Mouse (Mus musculus) forebrain, embryonic 13.5 days (tissue): ENCODE results near the gene Psrc1. TPM values are rescaled to one million over a fixed set of nuclear protein-coding genes. Genes with fewer than 3 reads are reported as not detected.
A peak's percentile ranks its signal among the peaks of the same experiment; 100 is the strongest.

Source experiments
- ATAC-seq: fragments of 200-750 bp; cut with Nextera tagmentation; 2 replicates; pipeline ENCODE4 v1.8.0; 2017
- H3K27ac ChIP-seq: fragments of 300-500 bp; sonication (generic); 2 replicates; pipeline ENCODE4 v1.5.1; 2015; ENCODE audit warnings: inconsistent platforms, mild to moderate bottlenecking, moderate library complexity
- H3K27me3 ChIP-seq: fragments of 300-500 bp; sonication (generic); 2 replicates; pipeline ENCODE4 v1.6.1; 2015; ENCODE audit warnings: mild to moderate bottlenecking, inconsistent platforms
- H3K36me3 ChIP-seq: fragments of 300-500 bp; sonication (generic); 2 replicates; pipeline ENCODE4 v1.6.1; 2015; ENCODE audit warnings: mild to moderate bottlenecking, inconsistent platforms; ENCODE audit not compliant: poor library complexity, severe bottlenecking
- H3K4me1 ChIP-seq: fragments of 300-500 bp; sonication (generic); 2 replicates; pipeline ENCODE4 v1.6.1; 2015; ENCODE audit warnings: inconsistent platforms
- H3K4me2 ChIP-seq: fragments of 300-500 bp; sonication (generic); 2 replicates; pipeline ENCODE4 v1.6.1; 2015; ENCODE audit warnings: inconsistent platforms, mild to moderate bottlenecking, moderate library complexity
- H3K4me3 ChIP-seq: fragments of 300-500 bp; sonication (generic); 2 replicates; pipeline ENCODE4 v1.5.1; 2015; ENCODE audit warnings: mild to moderate bottlenecking, inconsistent platforms
- H3K9ac ChIP-seq: fragments of 300-500 bp; sonication (generic); 2 replicates; pipeline ENCODE4 v1.6.1; 2015; ENCODE audit warnings: mild to moderate bottlenecking, inconsistent platforms
- H3K9me3 ChIP-seq: fragments of 300-500 bp; sonication (generic); replicated peaks from 2 replicates; pipeline ENCODE4 v1.6.1; 2016; ENCODE audit warnings: inconsistent platforms
- WGBS: fragments of 180-500 bp; shearing (Covaris S2); methylation state at CpG from one replicate; pipeline ENCODE4 v1.1.7; 2015; 5-methylcytosine and 5-hydroxymethylcytosine counted together
- polyA plus RNA-seq: library from polyadenylated mRNA; unstranded; fragments of >200 nt; fragmentation: Nextera tagmentation; extraction: Ambion mirVana; gene quantifications from 2 replicates; pipeline ENCODE4 v1.2.1, GENCODE M21; 2015

Gene Psrc1
- 68.6 and 68.9 TPM in 2 replicates for polyA plus RNA-seq

GRCm38 (mm10) chr3:108383485-108384354 is at the start of gene Psrc1:
Gene Psrc1 (plus strand): TSS chr3:108383839.
- WGBS = 0% methylated on average over 44 of the region's 44 CpGs
- Histone ChIP-seq H3K4me2 (peak within 1 kb of the TSS; percentile 73), H3K27ac (peak within 1 kb of the TSS; percentile 63), H3K9ac (peak within 1 kb of the TSS; percentile 70), H3K36me3 (peaks cover 21% of the 10 kb centered on the region), H3K9me3 (no peaks in the 10 kb centered on the region), H3K4me1 (peaks cover 40% of the 10 kb centered on the region), H3K27me3 (no peaks in the 10 kb centered on the region), H3K4me3 (peak within 1 kb of the TSS; percentile 61)
- peak; percentile 93 for ATAC-seq

- no peak overlapping the region for H3K4me3 ChIP-seq
- H3K4me2 ChIP-seq = no peak overlapping the region
- no peaks in the 10 kb centered on the region for H3K9me3 ChIP-seq
- no peak overlapping the region for H3K27ac ChIP-seq
- H3K4me1 ChIP-seq = no peaks in the 10 kb centered on the region
- 89% methylated on average over 5 of the region's 5 CpGs for WGBS
- no peak overlapping the region for H3K9ac ChIP-seq
- ATAC-seq = no peak
- H3K27me3 ChIP-seq = no peaks in the 10 kb centered on the region
- peaks cover 98% of the 10 kb centered on the region for H3K36me3 ChIP-seq
Observed at GRCm38 (mm10) chr3:108336878-108337277, 46.8 kb upstream of the Psrc1 start.

- Histone ChIP-seq H3K36me3 (peaks cover 89% of the 10 kb centered on the region), H3K9ac (no peak overlapping the region), H3K4me2 (no peak overlapping the region), H3K27ac (no peak overlapping the region), H3K4me3 (no peak overlapping the region), H3K9me3 (no peaks in the 10 kb centered on the region), H3K27me3 (no peaks in the 10 kb centered on the region), H3K4me1 (no peaks in the 10 kb centered on the region)
- 86% methylated on average over 2 of the region's 2 CpGs for WGBS
- no peak for ATAC-seq
Observed at GRCm38 (mm10) chr3:108341040-108341439, 42.6 kb upstream of the Psrc1 start.

GRCm38 (mm10) chr3:108342185-108342584 is 41.5 kb upstream of the Psrc1 start:
- no peak overlapping the region for H3K4me2 ChIP-seq
- no peaks in the 10 kb centered on the region for H3K27me3 ChIP-seq
- H3K27ac ChIP-seq = no peak overlapping the region
- H3K9ac ChIP-seq = no peak overlapping the region
- no peak overlapping the region for H3K4me3 ChIP-seq
- H3K36me3 ChIP-seq = peaks cover 91% of the 10 kb centered on the region
- no peaks in the 10 kb centered on the region for H3K9me3 ChIP-seq
- ATAC-seq = no peak
- 88% methylated on average over 7 of the region's 7 CpGs for WGBS
- H3K4me1 ChIP-seq = no peaks in the 10 kb centered on the region

- 88% methylated on average over 7 of the region's 7 CpGs for WGBS
- Histone ChIP-seq H3K27me3 (no peaks in the 10 kb centered on the region), H3K4me3 (no peak overlapping the region), H3K4me1 (no peaks in the 10 kb centered on the region), H3K27ac (no peak overlapping the region), H3K9me3 (no peaks in the 10 kb centered on the region), H3K9ac (no peak overlapping the region), H3K4me2 (no peak overlapping the region), H3K36me3 (peaks cover 91% of the 10 kb centered on the region)
- ATAC-seq = no peak
Observed at GRCm38 (mm10) chr3:108345855-108346254, 37.8 kb upstream of the Psrc1 start.

GRCm38 (mm10) chr3:108348376-108348775 is 35.3 kb upstream of the Psrc1 start:
- H3K36me3 ChIP-seq = peaks cover 87% of the 10 kb centered on the region
- no peak overlapping the region for H3K9ac ChIP-seq
- WGBS = 94% methylated on average over 9 of the region's 9 CpGs
- H3K27ac ChIP-seq = no peak overlapping the region
- no peaks in the 10 kb centered on the region for H3K4me1 ChIP-seq
- no peak overlapping the region for H3K4me2 ChIP-seq
- H3K9me3 ChIP-seq = no peaks in the 10 kb centered on the region
- H3K4me3 ChIP-seq = no peak overlapping the region
- H3K27me3 ChIP-seq = no peaks in the 10 kb centered on the region
- ATAC-seq = no peak

GRCm38 (mm10) chr3:108355245-108355644 is 28.4 kb upstream of the Psrc1 start:
- H3K27ac ChIP-seq = no peak overlapping the region
- peaks cover 87% of the 10 kb centered on the region for H3K36me3 ChIP-seq
- WGBS = 97% methylated on average over 3 of the region's 3 CpGs

GRCm38 (mm10) chr3:108357051-108357450 is 26.6 kb upstream of the Psrc1 start:
- Histone ChIP-seq H3K27me3 (no peaks in the 10 kb centered on the region), H3K4me2 (no peak overlapping the region), H3K4me3 (no peak overlapping the region), H3K36me3 (peaks cover 69% of the 10 kb centered on the region), H3K9ac (no peak overlapping the region), H3K27ac (no peak overlapping the region), H3K9me3 (no peaks in the 10 kb centered on the region), H3K4me1 (peaks cover 8% of the 10 kb centered on the region)
- no peak for ATAC-seq
- 93% methylated on average over 10 of the region's 10 CpGs for WGBS

More at GRCm38 (mm10) chr3:108355245-108355644, 28.4 kb upstream of the Psrc1 start:
- no peaks in the 10 kb centered on the region for H3K9me3 ChIP-seq
- no peak for ATAC-seq
- H3K4me1 ChIP-seq = no peaks in the 10 kb centered on the region
- H3K4me2 ChIP-seq = no peak overlapping the region
- H3K4me3 ChIP-seq = no peak overlapping the region
- no peak overlapping the region for H3K9ac ChIP-seq
- H3K27me3 ChIP-seq = no peaks in the 10 kb centered on the region

- ATAC-seq = no peak
- no peak overlapping the region; the same call in 1 of the 2 replicates for H3K27ac ChIP-seq
- WGBS = 79% methylated on average over 6 of the region's 6 CpGs
- H3K27me3 ChIP-seq = no peaks in the 10 kb centered on the region
- peaks cover 59% of the 10 kb centered on the region for H3K36me3 ChIP-seq
- H3K9me3 ChIP-seq = no peaks in the 10 kb centered on the region
- H3K4me2 ChIP-seq = no peak overlapping the region
- H3K9ac ChIP-seq = no peak overlapping the region
- H3K4me1 ChIP-seq = peaks cover 10% of the 10 kb centered on the region
- H3K4me3 ChIP-seq = no peak overlapping the region
Observed at GRCm38 (mm10) chr3:108358445-108358844, 25.2 kb upstream of the Psrc1 start.

- 10% methylated on average over 7 of the region's 7 CpGs for WGBS
- Histone ChIP-seq H3K36me3 (peaks cover 34% of the 10 kb centered on the region), H3K27ac (0 out of 2 replicates have a peak overlapping the region, but pooled peaks have one; percentile 31), H3K4me1 (peaks cover 20% of the 10 kb centered on the region), H3K9ac (peak overlapping the region; percentile 34), H3K4me2 (no peak overlapping the region), H3K27me3 (no peaks in the 10 kb centered on the region), H3K4me3 (no peak overlapping the region), H3K9me3 (no peaks in the 10 kb centered on the region)
- ATAC-seq = peak; percentile 22; the same call in 1 of the 2 replicates
Observed at GRCm38 (mm10) chr3:108360894-108361293, 22.7 kb upstream of the Psrc1 start.

- Histone ChIP-seq H3K9me3 (no peaks in the 10 kb centered on the region), H3K4me3 (no peak overlapping the region), H3K4me2 (no peak overlapping the region), H3K36me3 (peaks cover 7% of the 10 kb centered on the region; the same call in 1 of the 2 replicates), H3K27ac (peak overlapping the region; percentile 57; the same call in 1 of the 2 replicates), H3K4me1 (peaks cover 20% of the 10 kb centered on the region), H3K27me3 (no peaks in the 10 kb centered on the region), H3K9ac (no peak overlapping the region)
- 70% methylated on average over 3 of the region's 3 CpGs for WGBS
- 0 out of 2 replicates have a peak, but pooled peaks have one; percentile 16 for ATAC-seq
Observed at GRCm38 (mm10) chr3:108363626-108364025, 20.0 kb upstream of the Psrc1 start.

GRCm38 (mm10) chr3:108364270-108364995 is 19.2 kb upstream of the Psrc1 start, which contains the start of gene Mybphl:
Gene Mybphl (plus strand): TSS chr3:108364911.
- ATAC-seq = 0 out of 2 replicates have a peak, but pooled peaks have one; percentile 16
- no peaks in the 10 kb centered on the region for H3K27me3 ChIP-seq
- no peak within 1 kb of the TSS for H3K9ac ChIP-seq
- no peak within 1 kb of the TSS for H3K4me2 ChIP-seq
- H3K27ac ChIP-seq = no peak within 1 kb of the TSS
- H3K4me3 ChIP-seq = no peak within 1 kb of the TSS
- 77% methylated on average over 9 of the region's 9 CpGs for WGBS
- H3K4me1 ChIP-seq = peaks cover 20% of the 10 kb centered on the region
- H3K36me3 ChIP-seq = peaks cover 5% of the 10 kb centered on the region; the same call in 1 of the 2 replicates
- H3K9me3 ChIP-seq = no peaks in the 10 kb centered on the region
